Mouse (Mus musculus) olfactory bulb, adult 2 months (tissue): Measurements from ENCODE around the gene E130308A19Rik. TPM values are rescaled to one million over a fixed set of nuclear protein-coding genes. Genes with fewer than 3 reads are reported as not detected.

Source experiments
- H3K27ac ChIP-seq: fragments of 200-500 bp; 2 replicates; pipeline ENCODE4 v1.5.1; 2012; ENCODE audit warnings: low read depth, low read length; ENCODE audit not compliant: insufficient read depth
- H3K4me1 ChIP-seq: fragments of 200-500 bp; 2 replicates; pipeline ENCODE4 v1.6.1; 2012; ENCODE audit warnings: low read length; ENCODE audit not compliant: control insufficient read depth, insufficient read depth
- H3K4me3 ChIP-seq: fragments of 200-500 bp; 2 replicates; pipeline ENCODE4 v1.5.1; 2012; ENCODE audit warnings: mild to moderate bottlenecking, low read depth, low read length, moderate library complexity; ENCODE audit not compliant: insufficient read depth
- CTCF ChIP-seq: fragments of 200-500 bp; IDR thresholded peaks from 2 replicates; pipeline ENCODE4 v1.5.1; 2012; ENCODE audit warnings: low read depth, mild to moderate bottlenecking, low read length, moderate library complexity; ENCODE audit not compliant: insufficient read depth
- POLR2A ChIP-seq: fragments of 200-500 bp; IDR thresholded peaks from 2 replicates; pipeline ENCODE4 v1.6.1; 2012; ENCODE audit warnings: mild to moderate bottlenecking, low read depth, low read length, moderate library complexity; ENCODE audit not compliant: insufficient read depth
- WGBS: fragments of 180-500 bp; shearing (Covaris S2); methylation state at CpG from one replicate; pipeline ENCODE4 v1.1.7; 2018; 5-methylcytosine and 5-hydroxymethylcytosine counted together
- polyA plus RNA-seq: library from polyadenylated mRNA; stranded (reverse); fragments of >200 nt; gene quantifications from 2 replicates; pipeline ENCODE4 v1.2.4, GENCODE M21; 2012; ENCODE audit warnings: low replicate concordance; ENCODE audit not compliant: missing spikeins, insufficient read depth, insufficient read length

E130308A19Rik gene
- polyA plus RNA-seq, 1 experiment, result not detected

GRCm38 (mm10) chr4:59800181-59800580 lies 174.2 kb downstream of the E130308A19Rik start:
- 89% methylated on average over 5 of the region's 5 CpGs for WGBS
- H3K27ac ChIP-seq, result no peak overlapping the region
- H3K4me3 ChIP-seq, result no peak overlapping the region
- TF ChIP-seq POLR2A (no peak), CTCF (no peak)
- H3K4me1 ChIP-seq, result no peaks in the 10 kb centered on the region

- no peak for TF ChIP-seq POLR2A
- TF ChIP-seq CTCF, result no peak
- H3K4me3 ChIP-seq, result no peak within 1 kb of the TSS
- no peaks in the 10 kb centered on the region for H3K4me1 ChIP-seq
- no peak within 1 kb of the TSS for H3K27ac ChIP-seq
Observed at GRCm38 (mm10) chr4:59801489-59801888, 175.5 kb downstream of the E130308A19Rik start, which contains the start of gene Inip. Inip (minus strand) TSS chr4:59801589.

GRCm38 (mm10) chr4:59802107-59802506 lies 176.1 kb downstream of the E130308A19Rik start:
- H3K4me3 ChIP-seq, result no peak overlapping the region
- H3K4me1 ChIP-seq, result no peaks in the 10 kb centered on the region
- TF ChIP-seq CTCF, result no peak
- TF ChIP-seq POLR2A, result no peak
- WGBS, result 71% methylated on average over 6 of the region's 6 CpGs
- H3K27ac ChIP-seq, result no peak overlapping the region

- peaks cover 1% of the 10 kb centered on the region for H3K4me1 ChIP-seq
- H3K4me3 ChIP-seq, result no peak overlapping the region
- no peak overlapping the region for H3K27ac ChIP-seq
- TF ChIP-seq CTCF, result no peak
- TF ChIP-seq POLR2A, result no peak
- 77% methylated on average over 4 of the region's 4 CpGs for WGBS
Observed at GRCm38 (mm10) chr4:59802792-59803191, 176.8 kb downstream of the E130308A19Rik start.

- H3K4me1 ChIP-seq, result peaks cover 3% of the 10 kb centered on the region
- 91% methylated on average over 5 of the region's 5 CpGs for WGBS
Observed at GRCm38 (mm10) chr4:59803358-59803757, 177.3 kb downstream of the E130308A19Rik start.

GRCm38 (mm10) chr4:59804754-59805153 lies 178.7 kb downstream of the E130308A19Rik start:
- no peak for TF ChIP-seq CTCF

More at GRCm38 (mm10) chr4:59803358-59803757, 177.3 kb downstream of the E130308A19Rik start:
- no peak overlapping the region for H3K4me3 ChIP-seq
- H3K27ac ChIP-seq, result no peak overlapping the region
- no peak for TF ChIP-seq CTCF
- no peak for TF ChIP-seq POLR2A

GRCm38 (mm10) chr4:59805181-59805967 lies 179.4 kb downstream of the E130308A19Rik start, which contains the start of gene Snx30:
Snx30 (plus strand) TSS chr4:59805840.
- 2% methylated on average over 45 of the region's 45 CpGs for WGBS
- peak; percentile 72 for TF ChIP-seq POLR2A
- no peak for TF ChIP-seq CTCF
- Histone ChIP-seq H3K4me1 (peaks cover 3% of the 10 kb centered on the region), H3K4me3 (peak within 1 kb of the TSS; percentile 98), H3K27ac (peak within 1 kb of the TSS; percentile 78)

More at GRCm38 (mm10) chr4:59804754-59805153, 178.7 kb downstream of the E130308A19Rik start:
- WGBS, result 82% methylated on average over 1 of the region's 1 CpGs
- Histone ChIP-seq H3K4me1 (peaks cover 3% of the 10 kb centered on the region), H3K4me3 (no peak overlapping the region), H3K27ac (no peak overlapping the region)

GRCm38 (mm10) chr4:59805968-59806878 lies 180.2 kb downstream of the E130308A19Rik start:
- Histone ChIP-seq H3K4me1 (peaks cover 3% of the 10 kb centered on the region), H3K27ac (peak overlapping the region; percentile 78), H3K4me3 (peak overlapping the region; percentile 98)
- under 1% methylated on average over 58 of the region's 58 CpGs for whole genome bisulfite sequencing
- TF ChIP-seq CTCF (no peak), POLR2A (no peak)

GRCm38 (mm10) chr4:59806879-59807195 lies 180.8 kb downstream of the E130308A19Rik start:
- 10% methylated on average over 9 of the region's 9 CpGs for WGBS
- Histone ChIP-seq H3K4me3 (peak overlapping the region; percentile 98), H3K27ac (peak overlapping the region; percentile 78)

More at GRCm38 (mm10) chr4:59806879-59807195, 180.8 kb downstream of the E130308A19Rik start:
- TF ChIP-seq CTCF (no peak), POLR2A (no peak)
- H3K4me1 ChIP-seq, result peaks cover 3% of the 10 kb centered on the region
